Comparison of ENCODE assay signal across 24 mouse cellular contexts in the genomic region with DNA sequence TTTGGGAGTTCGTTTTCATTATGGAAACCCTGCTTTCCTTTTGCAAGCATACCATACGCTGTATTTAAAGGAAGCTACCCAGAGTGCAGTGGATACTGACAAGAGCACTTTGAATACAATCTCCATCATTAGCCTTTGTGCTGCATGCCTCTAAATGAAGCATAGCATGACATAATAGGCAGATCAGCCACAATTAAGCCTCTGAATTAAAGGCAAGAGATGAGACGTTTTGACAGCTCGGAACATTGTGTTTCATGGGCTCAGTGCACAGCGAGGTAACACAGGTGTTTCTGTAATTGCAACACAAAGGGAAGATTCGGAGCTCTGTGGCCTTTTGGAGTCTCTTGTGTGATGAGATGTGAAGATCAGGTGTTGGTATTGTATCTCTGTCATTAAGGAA. TPM values are rescaled to one million over a fixed set of nuclear protein-coding genes. Genes with fewer than 3 reads are reported as not detected.
"Had no signal": no experiment of that assay in that cellular context is flagged by ENCODE, and none has a peak within 500 bp of the region (broad histone marks: within the 10 kb centered on the region; RNA-seq: fewer than 3 reads in every experiment).

No protein-coding gene starts in this region.

- DNase-seq: right cerebral cortex, adult 18-20 months; right cerebral cortex, postnatal 14 days; right cerebral cortex, postnatal 25 days; right cerebral cortex, postnatal 4 days; spleen, adult 18-20 months; thymus, adult 18-20 months; thymus, adult 2 months; thymus, postnatal 14 days; thymus, postnatal 25 days; thymus, postnatal 36 days; thymus, postnatal 4 days had no signal

RNA-seq across cellular contexts. Expression of gene A730009L09Rik, which starts 41.5 kb away (rescaled TPM):
- total RNA-seq: neutrophil, adult 5-6 weeks had no signal
- polyA plus RNA-seq: neural tube, embryonic 11.5 days; neural tube, embryonic 12.5 days; neural tube, embryonic 13.5 days; neural tube, embryonic 14.5 days; small intestine, adult 2 months; spleen, adult 2 months; stomach, embryonic 14.5 days; stomach, embryonic 15.5 days; stomach, embryonic 16.5 days; stomach, postnatal 0 days; thymus, adult 2 months; thymus, postnatal 0 days; urinary bladder, adult 2 months had no signal
